Mouse (Mus musculus) frontal cortex, postnatal 10 days (tissue): ENCODE data around the gene Atp13a1.

Experiments
- DNase-seq, 2 experiments: peaks; one replicate each; pipeline ENCODE4 v3.0.0; 2022; ENCODE audit warnings: low spot score in 2 of 2, mixed read lengths in 1 of 2

Gene Atp13a1

GRCm38 (mm10) chr8:69849899-69850298 lies 58.9 kb downstream of the Atp13a1 start:
- DNase-seq = no peak

GRCm38 (mm10) chr8:69850926-69851506 lies 60.1 kb downstream of the Atp13a1 start:
- DNase-seq = no peak

- no peak for DNase-seq
These were observed 62.9 kb downstream of the Atp13a1 start for GRCm38 (mm10) chr8:69853869-69854268.
